Mouse (Mus musculus) hindbrain, embryonic 14.5 days (tissue): ENCODE results near the gene Lrrc8d. TPM values are rescaled to one million over a fixed set of nuclear protein-coding genes. Genes with fewer than 3 reads are reported as not detected.
A peak's percentile ranks its signal among the peaks of the same experiment; 100 is the strongest.

ENCODE experiments used
- ATAC-seq: fragments of 200-750 bp; cut with Nextera tagmentation; 2 replicates; pipeline ENCODE4 v1.8.0; 2017; ENCODE audit warnings: moderate number of reproducible peaks, mild to moderate bottlenecking, moderate TSS enrichment, moderate library complexity; ENCODE audit not compliant: low FRiP score
- DNase-seq: peaks from one replicate; pipeline ENCODE4 v3.0.0-alpha.2; 2015; ENCODE audit warnings: low spot score
- H3K27ac ChIP-seq: fragments of 300-500 bp; sonication (generic); 2 replicates; pipeline ENCODE4 v1.5.1; 2014; ENCODE audit warnings: mild to moderate bottlenecking, moderate library complexity
- H3K27me3 ChIP-seq: fragments of 300-500 bp; sonication (generic); 2 replicates; pipeline ENCODE4 v1.6.1; 2014; ENCODE audit warnings: mild to moderate bottlenecking, low read length, mixed read lengths; ENCODE audit not compliant: control insufficient read depth, insufficient read depth
- H3K36me3 ChIP-seq: fragments of 300-500 bp; sonication (generic); replicated peaks from 2 replicates; pipeline ENCODE4 v1.6.1; 2014; ENCODE audit not compliant: control insufficient read depth, insufficient read depth
- H3K4me1 ChIP-seq: fragments of 300-500 bp; sonication (generic); replicated peaks from 2 replicates; pipeline ENCODE4 v1.6.1; 2014; ENCODE audit warnings: antibody characterized with exemption, low read length, mixed read lengths; ENCODE audit not compliant: control insufficient read depth, insufficient read depth
- H3K4me2 ChIP-seq: fragments of 300-500 bp; sonication (generic); replicated peaks from 2 replicates; pipeline ENCODE4 v1.6.1; 2014; ENCODE audit warnings: mild to moderate bottlenecking, moderate library complexity
- H3K4me3 ChIP-seq: fragments of 300-500 bp; sonication (generic); replicated peaks from 2 replicates; pipeline ENCODE4 v1.5.1; 2014; ENCODE audit warnings: mild to moderate bottlenecking, low read length
- H3K9ac ChIP-seq: fragments of 300-500 bp; sonication (generic); 2 replicates; pipeline ENCODE4 v1.6.1; 2014
- H3K9me3 ChIP-seq: fragments of 300-500 bp; sonication (generic); 2 replicates; pipeline ENCODE4 v1.6.1; 2016; ENCODE audit warnings: low read length; ENCODE audit not compliant: control insufficient read depth
- WGBS: fragments of 180-500 bp; shearing (Covaris S2); extraction: QIAGEN DNeasy Blood & Tissue Kit; methylation state at CpG from one replicate; pipeline ENCODE4 v1.1.7; 2014; 5-methylcytosine and 5-hydroxymethylcytosine counted together
- polyA plus RNA-seq: library from polyadenylated mRNA; unstranded; fragments of >200 nt; fragmentation: Nextera tagmentation; extraction: Ambion mirVana; gene quantifications from 2 replicates; pipeline ENCODE4 v1.2.1, GENCODE M21; 2014

The Lrrc8d gene
- polyA plus RNA-seq: 38.4 and 40.3 TPM in 2 replicates

DNA sequence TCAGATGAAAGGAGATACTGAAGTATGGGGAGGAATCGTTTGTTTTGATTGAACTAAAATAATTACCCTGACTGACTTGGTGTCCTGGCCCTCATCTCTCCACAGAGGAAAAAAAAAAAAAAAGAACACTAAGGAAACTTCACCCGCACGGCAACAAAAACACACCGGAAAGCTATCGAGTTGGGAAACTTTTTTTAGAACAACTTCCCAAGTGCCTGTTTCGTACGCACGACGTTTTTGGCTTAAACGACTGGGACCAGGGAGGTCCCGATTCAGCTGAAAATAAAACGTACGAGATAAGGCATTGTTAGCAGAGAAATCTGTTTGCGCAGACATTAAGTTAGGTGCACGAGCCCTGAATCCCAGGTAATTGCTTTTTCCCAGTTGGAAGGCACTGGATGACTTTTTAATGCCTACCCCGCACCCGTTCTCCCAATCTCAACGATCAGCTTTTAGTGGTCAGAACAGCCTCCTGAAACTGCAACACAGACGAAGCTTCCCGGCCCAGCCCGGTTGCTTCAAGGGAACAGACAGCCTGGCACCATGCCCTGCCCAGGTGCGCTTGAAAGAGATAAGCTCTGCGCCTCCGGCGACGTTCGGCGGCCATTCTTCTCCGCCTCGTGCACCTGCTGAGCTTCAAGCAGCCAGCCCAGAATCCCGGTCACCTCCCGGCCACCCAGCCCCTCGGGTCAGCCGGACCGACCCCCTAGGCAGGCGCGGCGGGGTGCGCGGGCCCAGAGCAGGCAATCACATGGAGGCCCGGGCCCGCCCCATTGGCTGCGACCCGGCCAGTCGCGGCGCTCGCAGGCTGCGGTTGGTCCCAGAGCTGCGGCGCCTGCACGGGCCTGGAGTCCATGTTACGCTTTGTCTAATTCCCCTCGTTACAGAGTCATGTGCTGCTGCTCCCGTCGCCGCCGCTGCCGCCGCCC lies at the start of gene Lrrc8d:
Lrrc8d (plus strand) TSS at position 829 of the 929 bp plus-strand sequence.
- Histone ChIP-seq H3K4me1 (peaks cover 38% of the 10 kb centered on the region), H3K4me2 (peak within 1 kb of the TSS; percentile 87), H3K4me3 (peak within 1 kb of the TSS; percentile 96), H3K9me3 (no peaks in the 10 kb centered on the region), H3K36me3 (no peaks in the 10 kb centered on the region), H3K27me3 (no peaks in the 10 kb centered on the region), H3K9ac (peak within 1 kb of the TSS; percentile 92), H3K27ac (peak within 1 kb of the TSS; percentile 97)
- WGBS: 2% methylated on average over 57 of the region's 60 CpGs
- DNase-seq (peak; percentile 81), ATAC-seq (peak; percentile 95)

DNA sequence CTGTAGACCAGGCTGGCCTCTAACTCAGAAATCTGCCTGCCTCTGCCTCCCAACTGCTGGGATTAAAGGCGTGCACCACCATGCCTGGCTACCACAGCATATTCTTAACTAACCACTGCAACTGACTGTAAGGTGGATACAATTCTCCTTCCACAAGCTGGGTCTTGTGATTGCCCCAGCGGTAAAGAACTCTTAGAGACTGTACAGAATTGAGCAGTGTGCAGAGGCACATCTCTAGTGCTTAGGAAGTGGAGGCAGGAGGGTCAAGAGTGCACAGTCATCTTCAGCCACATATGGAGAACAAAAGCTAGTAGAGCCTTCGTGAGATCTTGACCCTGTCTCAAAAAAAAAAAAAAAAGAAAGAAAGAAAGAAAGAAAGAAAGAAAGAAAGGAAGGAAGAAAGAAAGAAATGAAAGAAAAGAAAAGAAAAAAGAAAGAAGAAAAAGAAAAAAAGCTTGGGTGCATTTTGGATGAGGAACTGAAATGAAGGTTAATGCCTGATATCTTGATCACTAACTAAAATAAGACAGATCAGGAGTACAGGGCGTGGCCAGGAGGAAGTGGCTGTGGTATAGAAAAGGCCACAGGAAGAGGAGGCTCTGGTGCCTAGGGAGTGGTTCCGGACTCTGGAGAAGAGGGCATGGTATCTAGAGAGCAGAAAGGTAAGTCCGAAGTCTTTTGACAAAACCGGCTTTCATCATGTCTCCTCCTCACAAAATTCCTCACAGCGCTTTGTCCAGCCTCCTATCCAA lies 48.9 kb upstream of the Lrrc8d start:
- Histone ChIP-seq H3K4me2 (no peak overlapping the region), H3K4me1 (0 out of 2 replicates have a peak, but pooled peaks cover 3% of the 10 kb centered on the region), H3K36me3 (no peaks in the 10 kb centered on the region), H3K27me3 (no peaks in the 10 kb centered on the region), H3K9me3 (no peaks in the 10 kb centered on the region), H3K9ac (no peak overlapping the region), H3K4me3 (no peak overlapping the region), H3K27ac (no peak overlapping the region)
- DNase-seq (no peak), ATAC-seq (no peak)
- 90% methylated on average over 8 of the region's 8 CpGs for WGBS

DNA sequence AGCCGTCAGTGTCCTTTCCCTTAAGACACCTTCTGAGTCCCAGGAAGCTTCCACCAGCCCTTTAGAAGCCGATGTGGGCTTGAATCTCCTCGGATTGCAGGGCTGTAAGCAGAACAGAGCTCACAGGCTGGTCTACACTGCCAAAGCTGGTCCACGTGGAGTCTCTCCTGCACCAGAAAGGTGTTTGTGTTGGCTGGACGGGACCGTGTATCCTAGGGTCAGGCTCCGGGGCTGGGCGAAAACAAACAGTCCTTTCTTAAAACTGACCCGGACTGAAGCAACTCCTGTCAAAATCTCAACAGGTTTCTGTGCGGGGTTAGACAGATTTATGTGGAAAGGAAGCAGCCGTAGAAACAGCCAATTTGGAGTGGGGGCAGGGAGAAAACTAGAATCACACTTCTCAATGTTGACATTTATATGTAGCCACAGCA lies 48.2 kb upstream of the Lrrc8d start:
- 78% methylated on average over 11 of the region's 11 CpGs for WGBS
- DNase-seq (no peak), ATAC-seq (no peak)
- Histone ChIP-seq H3K4me1 (0 out of 2 replicates have a peak, but pooled peaks cover 3% of the 10 kb centered on the region), H3K4me2 (no peak overlapping the region), H3K9ac (no peak overlapping the region), H3K27ac (no peak overlapping the region), H3K9me3 (no peaks in the 10 kb centered on the region), H3K27me3 (no peaks in the 10 kb centered on the region), H3K36me3 (no peaks in the 10 kb centered on the region), H3K4me3 (no peak overlapping the region)

DNA sequence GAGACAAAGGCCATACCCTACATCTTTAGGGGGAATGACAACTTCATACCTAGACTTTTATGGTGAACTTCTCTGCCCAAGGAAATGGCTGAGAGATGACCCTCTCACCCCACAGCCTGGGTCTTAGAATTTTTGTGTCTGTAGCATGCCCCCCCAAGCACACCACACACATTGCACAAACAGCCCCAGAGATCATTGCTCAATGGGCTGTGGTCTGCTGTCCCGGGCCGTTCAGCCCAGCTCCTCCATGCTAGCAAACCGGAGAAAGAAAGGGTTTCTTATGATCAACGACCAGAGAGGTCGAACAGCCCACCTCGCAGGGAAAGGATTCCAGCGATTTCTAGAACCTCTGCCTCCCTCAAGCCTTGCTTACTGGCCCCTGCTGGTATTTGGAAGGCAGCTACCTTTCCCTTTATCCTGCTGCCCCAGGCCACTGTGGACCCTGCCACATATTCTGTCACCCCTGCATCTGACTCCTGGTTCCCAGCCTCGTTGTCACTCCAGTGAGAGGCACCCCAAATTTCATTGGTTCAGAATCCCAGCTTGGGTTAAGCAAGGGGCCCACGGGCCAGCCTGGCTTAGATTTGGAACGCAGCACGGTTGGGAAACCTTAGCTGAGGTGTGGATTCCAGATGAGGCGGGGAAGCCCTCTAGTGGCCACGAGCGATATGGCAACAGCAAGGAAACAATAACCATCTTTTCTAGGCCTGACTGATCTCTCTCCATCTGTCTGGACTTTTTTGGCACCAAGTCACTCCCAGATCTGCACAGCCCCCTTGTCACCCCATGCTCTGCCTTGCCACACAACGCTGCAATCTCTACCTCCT lies 45.3 kb upstream of the Lrrc8d start:
- Histone ChIP-seq H3K4me1 (0 out of 2 replicates have a peak, but pooled peaks cover 3% of the 10 kb centered on the region), H3K9ac (peak overlapping the region; percentile 54), H3K4me2 (peak overlapping the region; percentile 15; the same call in 1 of the 2 replicates), H3K27me3 (no peaks in the 10 kb centered on the region), H3K36me3 (no peaks in the 10 kb centered on the region), H3K9me3 (no peaks in the 10 kb centered on the region), H3K4me3 (no peak overlapping the region), H3K27ac (no peak overlapping the region)
- DNase-seq (peak; percentile 88), ATAC-seq (peak; percentile 86)
- 29% methylated on average over 15 of the region's 15 CpGs for WGBS

DNA sequence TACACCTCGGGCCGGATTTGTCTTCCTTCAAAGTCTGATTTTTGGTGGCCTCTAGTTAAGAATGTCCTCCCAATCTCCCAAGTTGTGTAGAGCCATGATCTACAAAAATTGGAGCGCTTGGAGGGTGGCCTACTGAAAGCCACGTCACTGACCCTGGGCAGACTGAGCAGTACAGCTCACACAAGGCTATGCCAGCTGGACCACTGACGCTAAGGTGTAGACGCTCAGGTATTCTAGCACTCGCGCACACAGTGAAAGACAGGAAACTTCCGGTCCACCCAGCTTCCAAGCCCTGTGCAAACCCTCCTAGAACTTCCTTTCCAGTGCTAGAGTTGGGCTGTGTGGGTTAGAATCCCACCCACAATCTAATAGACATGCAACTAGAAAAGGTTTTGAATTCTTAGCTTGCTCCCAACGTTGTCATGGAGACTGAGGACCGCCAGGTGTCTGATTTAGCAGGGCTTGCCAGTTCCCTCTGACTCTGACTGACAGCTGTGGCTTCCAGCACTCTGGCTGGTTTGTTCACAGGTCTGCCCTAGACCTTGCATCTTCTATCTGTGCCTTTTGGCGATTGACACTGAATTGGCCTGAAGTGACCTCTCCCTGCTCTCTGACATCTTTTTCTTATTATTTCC lies 44.6 kb upstream of the Lrrc8d start:
- Histone ChIP-seq H3K27me3 (no peaks in the 10 kb centered on the region), H3K4me2 (no peak overlapping the region), H3K9ac (no peak overlapping the region), H3K36me3 (no peaks in the 10 kb centered on the region), H3K4me1 (0 out of 2 replicates have a peak, but pooled peaks cover 3% of the 10 kb centered on the region), H3K4me3 (no peak overlapping the region), H3K27ac (no peak overlapping the region), H3K9me3 (no peaks in the 10 kb centered on the region)
- peak; percentile 70; the same call in 1 of the 2 replicates for ATAC-seq
- DNase-seq: no peak
- WGBS: 68% methylated on average over 12 of the region's 12 CpGs

DNA sequence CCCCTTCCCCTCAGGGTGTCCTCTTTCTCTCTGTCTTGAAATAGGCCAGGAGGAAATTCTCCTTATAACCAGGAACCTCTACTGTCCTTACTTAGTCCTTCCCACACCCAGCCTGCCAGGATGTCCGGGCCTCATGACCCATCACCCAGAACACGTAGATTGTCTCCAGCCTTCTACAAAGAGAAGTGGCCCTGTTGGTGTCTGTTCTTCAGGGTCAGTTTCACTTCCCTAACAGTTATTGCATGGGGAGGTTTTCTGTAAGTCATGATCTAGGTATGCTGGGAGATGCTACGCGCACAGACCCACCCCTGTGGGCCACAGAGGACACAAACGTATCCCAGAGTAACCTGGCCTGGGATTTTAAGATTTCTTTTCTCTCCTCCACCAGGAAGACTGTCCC lies 37.9 kb upstream of the Lrrc8d start:
- Histone ChIP-seq H3K9me3 (no peaks in the 10 kb centered on the region), H3K4me3 (no peak overlapping the region), H3K27ac (no peak overlapping the region), H3K4me1 (no peaks in the 10 kb centered on the region), H3K4me2 (no peak overlapping the region), H3K27me3 (no peaks in the 10 kb centered on the region), H3K9ac (no peak overlapping the region), H3K36me3 (no peaks in the 10 kb centered on the region)
- ATAC-seq (no peak), DNase-seq (no peak)
- 86% methylated on average over 5 of the region's 5 CpGs for WGBS

DNA sequence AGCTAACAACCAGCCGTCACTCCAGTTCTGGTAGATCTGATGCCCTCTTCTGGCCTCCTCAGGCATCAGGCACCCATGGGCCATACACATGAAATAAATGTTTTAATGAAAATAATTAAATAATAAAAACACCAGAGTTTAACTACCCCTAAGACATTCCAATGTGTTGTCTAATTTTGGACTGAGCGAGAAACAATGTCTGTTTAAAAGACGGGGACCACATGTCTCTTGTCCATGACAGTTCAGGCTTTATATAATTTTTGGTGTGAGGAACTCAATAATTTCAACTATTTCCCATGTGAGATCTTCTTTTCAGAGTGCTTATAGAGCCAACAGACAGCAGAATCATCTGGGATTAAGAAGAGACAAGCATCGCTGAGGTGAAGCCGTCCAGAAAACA lies 32.8 kb upstream of the Lrrc8d start:
- Histone ChIP-seq H3K9ac (no peak overlapping the region), H3K4me3 (no peak overlapping the region), H3K27ac (no peak overlapping the region), H3K27me3 (no peaks in the 10 kb centered on the region), H3K9me3 (no peaks in the 10 kb centered on the region), H3K4me2 (no peak overlapping the region), H3K36me3 (no peaks in the 10 kb centered on the region), H3K4me1 (no peaks in the 10 kb centered on the region)
- WGBS: 91% methylated on average over 5 of the region's 5 CpGs
- ATAC-seq (no peak), DNase-seq (no peak)

DNA sequence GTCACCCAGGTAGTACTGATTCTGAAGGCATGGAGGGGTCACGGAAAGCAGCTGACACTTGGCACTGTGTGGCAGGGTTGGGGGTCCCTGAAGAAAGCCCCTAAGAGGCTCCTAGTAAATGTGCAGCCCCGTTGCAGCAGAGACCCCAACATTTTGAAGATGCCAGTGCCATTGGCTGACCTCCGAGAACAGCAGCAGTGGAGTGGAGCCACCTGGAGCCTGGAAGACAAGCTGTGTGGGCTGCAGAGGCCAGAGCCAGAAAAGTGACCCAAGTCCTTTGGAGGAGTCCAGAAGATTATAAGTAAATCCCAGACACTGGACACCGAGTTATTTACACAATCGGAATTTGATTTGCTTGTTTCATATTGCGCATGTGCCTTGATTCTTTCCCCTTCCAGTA lies 32.4 kb upstream of the Lrrc8d start:
- Histone ChIP-seq H3K27ac (no peak overlapping the region), H3K9ac (no peak overlapping the region), H3K9me3 (no peaks in the 10 kb centered on the region), H3K4me1 (no peaks in the 10 kb centered on the region), H3K27me3 (no peaks in the 10 kb centered on the region), H3K36me3 (no peaks in the 10 kb centered on the region), H3K4me2 (no peak overlapping the region), H3K4me3 (no peak overlapping the region)
- 94% methylated on average over 6 of the region's 6 CpGs for WGBS
- ATAC-seq: no peak
- DNase-seq: no peak
